Mouse (Mus musculus) limb, embryonic 14.5 days (tissue): Measurements from ENCODE around the gene Adgrg5. TPM values are rescaled to one million over a fixed set of nuclear protein-coding genes. Genes with fewer than 3 reads are reported as not detected.
A peak's percentile ranks its signal among the peaks of the same experiment; 100 is the strongest.

Experiments used
- ATAC-seq: fragments of 200-750 bp; cut with Nextera tagmentation; 2 replicates; pipeline ENCODE4 v1.8.0; 2017; ENCODE audit warnings: low read depth, moderate number of reproducible peaks, moderate TSS enrichment; ENCODE audit not compliant: low FRiP score
- DNase-seq: peaks from one replicate; pipeline ENCODE4 v3.0.0-alpha.2; 2015; ENCODE audit warnings: low spot score
- H3K27ac ChIP-seq: fragments of 300-500 bp; sonication (generic); replicated peaks from 2 replicates; pipeline ENCODE4 v1.5.1; 2014; ENCODE audit warnings: low read depth, mild to moderate bottlenecking, low read length, moderate library complexity, mixed read lengths
- H3K27me3 ChIP-seq: fragments of 300-500 bp; sonication (generic); 2 replicates; pipeline ENCODE4 v1.6.1; 2014; ENCODE audit warnings: low read length, mixed read lengths; ENCODE audit not compliant: control insufficient read depth, insufficient read depth
- H3K36me3 ChIP-seq: fragments of 300-500 bp; sonication (generic); 2 replicates; pipeline ENCODE4 v1.6.1; 2014; ENCODE audit warnings: mild to moderate bottlenecking, low read length, moderate library complexity, mixed read lengths; ENCODE audit not compliant: control insufficient read depth, insufficient read depth
- H3K4me1 ChIP-seq: fragments of 300-500 bp; sonication (generic); 2 replicates; pipeline ENCODE4 v1.6.1; 2014; ENCODE audit warnings: antibody characterized with exemption, low read length, mixed read lengths; ENCODE audit not compliant: control insufficient read depth, insufficient read depth
- H3K4me2 ChIP-seq: fragments of 300-500 bp; sonication (generic); replicated peaks from 2 replicates; pipeline ENCODE4 v1.6.1; 2014; ENCODE audit warnings: low read depth, mild to moderate bottlenecking, low read length, moderate library complexity; ENCODE audit not compliant: severe bottlenecking
- H3K4me3 ChIP-seq: fragments of 300-500 bp; sonication (generic); replicated peaks from 2 replicates; pipeline ENCODE4 v1.5.1; 2014; ENCODE audit warnings: low read length
- H3K9ac ChIP-seq: fragments of 300-500 bp; sonication (generic); 2 replicates; pipeline ENCODE4 v1.6.1; 2014; ENCODE audit warnings: mild to moderate bottlenecking, low read depth, low read length, moderate library complexity; ENCODE audit not compliant: severe bottlenecking
- H3K9me3 ChIP-seq: fragments of 300-500 bp; sonication (generic); 2 replicates; pipeline ENCODE4 v1.6.1; 2016; ENCODE audit warnings: low read length; ENCODE audit not compliant: control insufficient read depth
- POLR2A ChIP-seq: fragments of 200-500 bp; IDR thresholded peaks from 2 replicates; pipeline ENCODE4 v1.8.0; 2012; ENCODE audit warnings: inconsistent platforms, mild to moderate bottlenecking, moderate library complexity, borderline replicate concordance; ENCODE audit not compliant: insufficient read depth, insufficient read length; ENCODE audit errors: extremely low read depth
- WGBS: fragments of 180-500 bp; shearing (Covaris S2); extraction: QIAGEN DNeasy Blood & Tissue Kit; methylation state at CpG from one replicate; pipeline ENCODE4 v1.1.7; 2014; 5-methylcytosine and 5-hydroxymethylcytosine counted together
- polyA plus RNA-seq, 2 experiments: library from polyadenylated mRNA; depleted of rRNA in 1 of 2; stranded (reverse) in 1 of 2; unstranded in 1 of 2; fragments of >200 nt; fragmentation: Nextera tagmentation in 1 of 2; extraction: Ambion mirVana in 1 of 2; gene quantifications; 2 replicates each; pipeline versions ENCODE4 v1.2.1 to v1.2.3; 2012 to 2014

The Adgrg5 gene
- polyA plus RNA-seq, 2 experiments = 0.33 to 0.45 TPM

DNA sequence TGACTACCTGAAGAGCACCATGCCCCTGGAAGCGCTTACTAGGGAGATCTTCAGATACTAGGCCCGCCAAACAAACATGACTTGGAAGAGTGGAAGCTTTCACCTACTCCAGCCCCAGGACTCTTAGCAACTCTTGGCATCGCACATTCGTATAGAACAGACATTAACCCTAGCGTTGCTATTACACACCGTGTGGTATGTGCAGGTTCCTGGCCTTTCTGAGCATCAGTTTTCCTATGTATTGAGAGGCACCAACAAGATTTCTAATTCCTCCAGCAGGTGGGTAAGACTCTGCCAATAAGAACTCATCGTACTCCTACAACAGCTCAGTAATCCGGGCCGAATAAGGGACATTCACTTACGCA, 6.6 kb upstream of the Adgrg5 start:
- H3K4me3 ChIP-seq = peak overlapping the region; percentile 81
- ATAC-seq (peak; percentile 15), DNase-seq (peak; percentile 58)
- H3K4me1 ChIP-seq = peaks cover 43% of the 10 kb centered on the region
- H3K9me3 ChIP-seq = no peaks in the 10 kb centered on the region
- H3K27ac ChIP-seq = peak overlapping the region; percentile 91
- TF ChIP-seq POLR2A = no peak
- peaks cover 22% of the 10 kb centered on the region for H3K36me3 ChIP-seq
- peak overlapping the region; percentile 57 for H3K4me2 ChIP-seq
- WGBS = 2% methylated on average over 10 of the region's 10 CpGs
- H3K9ac ChIP-seq = peak overlapping the region; percentile 95
- no peaks in the 10 kb centered on the region for H3K27me3 ChIP-seq

GRCm38 (mm10) chr8:94917352-94917751, 6.1 kb upstream of the Adgrg5 start:
- H3K9me3 ChIP-seq = no peaks in the 10 kb centered on the region
- peak overlapping the region; percentile 95 for H3K9ac ChIP-seq
- no peaks in the 10 kb centered on the region for H3K27me3 ChIP-seq
- H3K4me2 ChIP-seq = peak overlapping the region; percentile 57
- peaks cover 18% of the 10 kb centered on the region for H3K36me3 ChIP-seq
- peak; percentile 97 for DNase-seq
- H3K4me3 ChIP-seq = peak overlapping the region; percentile 81
- peaks cover 43% of the 10 kb centered on the region for H3K4me1 ChIP-seq
- no peak for TF ChIP-seq POLR2A
- ATAC-seq = peak; percentile 96
- peak overlapping the region; percentile 91 for H3K27ac ChIP-seq
- WGBS = under 1% methylated on average over 21 of the region's 27 CpGs

DNA sequence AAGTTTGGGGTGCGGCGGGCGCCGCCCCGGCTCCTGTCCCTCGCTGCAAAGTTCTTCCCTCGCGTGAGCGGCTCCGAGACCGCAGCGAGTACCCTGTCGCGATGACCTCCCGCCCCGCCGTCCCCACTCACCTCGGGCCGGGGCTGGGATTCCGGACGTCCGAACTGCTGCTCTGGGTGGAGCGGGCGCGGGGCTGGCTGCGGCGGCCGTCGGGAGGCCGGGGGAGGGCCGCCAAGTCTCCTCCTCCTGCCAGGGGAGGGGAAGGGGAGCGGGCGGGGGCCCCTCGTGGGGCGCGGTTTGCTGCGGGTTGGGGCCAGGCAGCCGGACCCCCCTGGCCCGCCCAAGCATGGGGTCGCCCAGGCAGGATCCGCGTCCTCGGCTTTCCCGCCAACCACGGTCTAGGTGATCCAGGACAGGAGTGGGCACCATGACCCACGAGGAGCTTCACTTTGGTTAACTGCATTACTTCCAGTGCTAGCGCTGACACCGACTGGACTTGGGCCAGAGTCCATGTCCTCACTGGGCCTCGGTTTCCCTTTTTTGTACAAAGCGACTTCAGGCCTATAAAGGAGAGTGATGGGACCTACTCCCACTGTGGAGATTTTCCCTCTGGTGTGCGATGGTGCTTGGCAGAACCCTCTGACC, 5.5 kb upstream of the Adgrg5 start, which contains the start of gene Ccdc102a:
Ccdc102a (minus strand) TSS at position 248 of the 645 bp plus-strand sequence.
- H3K9me3 ChIP-seq = no peaks in the 10 kb centered on the region

DNA sequence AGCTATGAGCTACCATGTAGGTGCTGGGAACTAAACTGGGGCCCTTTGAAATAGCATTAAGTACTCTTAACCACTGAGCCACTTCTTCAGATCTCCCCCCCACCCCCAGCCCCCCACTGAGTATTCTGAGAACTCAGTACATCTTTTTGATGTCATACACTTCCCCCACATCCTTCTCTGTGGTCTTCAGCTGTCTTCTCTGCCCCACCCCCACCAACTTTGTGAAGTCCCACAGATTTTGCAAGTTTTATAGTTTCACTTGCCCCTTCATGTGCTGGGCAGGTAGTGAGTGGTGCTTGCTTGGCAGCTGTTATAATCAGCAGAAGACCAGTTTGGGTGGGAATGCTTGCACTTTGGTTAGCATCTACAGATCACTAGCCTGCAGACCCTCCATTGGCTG, 4.2 kb upstream of the Adgrg5 start:
- H3K36me3 ChIP-seq = 0 out of 2 replicates have a peak, but pooled peaks cover 6% of the 10 kb centered on the region
- no peak for ATAC-seq
- no peak overlapping the region for H3K4me2 ChIP-seq

More for the DNA sequence above, 5.5 kb upstream of the Adgrg5 start, which contains the start of gene Ccdc102a:
- Histone ChIP-seq H3K27ac (peak within 1 kb of the TSS; percentile 91), H3K4me1 (peaks cover 39% of the 10 kb centered on the region), H3K27me3 (no peaks in the 10 kb centered on the region), H3K9ac (peak within 1 kb of the TSS; percentile 95), H3K4me3 (peak within 1 kb of the TSS; percentile 81), H3K36me3 (peaks cover 11% of the 10 kb centered on the region; the same call in 1 of the 2 replicates), H3K4me2 (peak within 1 kb of the TSS; percentile 57)
- no peak for TF ChIP-seq POLR2A
- peak; percentile 69 for ATAC-seq
- DNase-seq = peak; percentile 57
- 2% methylated on average over 44 of the region's 51 CpGs for WGBS

GRCm38 (mm10) chr8:94922176-94922575, 1.3 kb upstream of the Adgrg5 start:
- Histone ChIP-seq H3K9ac (no peak overlapping the region), H3K9me3 (no peaks in the 10 kb centered on the region), H3K4me3 (no peak overlapping the region), H3K27me3 (no peaks in the 10 kb centered on the region), H3K4me1 (peaks cover 3% of the 10 kb centered on the region; the same call in 1 of the 2 replicates), H3K36me3 (no peaks in the 10 kb centered on the region), H3K4me2 (no peak overlapping the region), H3K27ac (no peak overlapping the region)
- no peak for DNase-seq
- TF ChIP-seq POLR2A = no peak
- no peak for ATAC-seq
- 67% methylated on average over 6 of the region's 6 CpGs for WGBS

More for the DNA sequence above, 4.2 kb upstream of the Adgrg5 start:
- Histone ChIP-seq H3K4me3 (no peak overlapping the region), H3K27ac (no peak overlapping the region), H3K27me3 (no peaks in the 10 kb centered on the region), H3K9me3 (no peaks in the 10 kb centered on the region), H3K4me1 (peaks cover 26% of the 10 kb centered on the region), H3K9ac (no peak overlapping the region)
- DNase-seq = no peak
- TF ChIP-seq POLR2A = no peak
